Comparison of ENCODE assay signal across 14 mouse cellular contexts in the genomic region with DNA sequence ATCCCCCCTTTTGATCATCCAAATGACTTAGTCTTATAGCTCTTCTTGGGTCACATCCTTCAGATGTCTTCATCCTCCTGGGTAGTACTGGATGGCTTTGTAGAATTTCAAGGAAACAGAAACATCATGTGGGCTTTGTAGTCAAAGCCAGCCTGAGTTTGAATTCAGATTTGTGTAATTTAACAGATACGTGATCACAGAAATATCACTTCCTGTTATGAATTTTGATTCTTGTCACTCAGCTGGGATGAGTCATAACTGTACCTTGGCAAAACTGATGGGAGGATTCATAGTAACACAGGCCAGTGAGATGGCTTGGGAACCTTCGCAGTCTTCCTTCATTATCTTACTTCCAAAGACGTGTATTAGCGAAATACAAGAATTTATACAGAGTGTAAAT.
"Had no signal": no experiment of that assay in that cellular context is flagged by ENCODE, and none has a peak within 500 bp of the region (broad histone marks: within the 10 kb centered on the region; RNA-seq: fewer than 3 reads in every experiment).

No protein-coding gene starts in this region.

- DNase-seq: gastrocnemius, adult 2 months; gastrocnemius, postnatal 14 days; gastrocnemius, postnatal 36 days; heart, postnatal 14 days; heart, postnatal 36 days; kidney, adult 11 months; kidney, adult 2 months; kidney, adult 9 months; kidney, postnatal 25 days; kidney, postnatal 4 days; left cerebral cortex, postnatal 4 days; liver, embryonic 13.5 days had no signal

- ATAC-seq: hindbrain, postnatal 0 days; intestine, embryonic 16.5 days had no signal
